Mouse (Mus musculus) cortical plate, adult 2 months (tissue): Measurements from ENCODE around the gene Cox15.

ENCODE experiments used
- CTCF ChIP-seq: fragments of 200-500 bp; IDR thresholded peaks from 2 replicates; pipeline ENCODE4 v1.5.1; 2011; ENCODE audit warnings: mild to moderate bottlenecking, control low read depth, low read length; ENCODE audit not compliant: insufficient read depth; ENCODE audit errors: extremely low read depth
- POLR2A ChIP-seq: fragments of 200-500 bp; IDR thresholded peaks from 2 replicates; pipeline ENCODE4 v1.6.1; 2011; ENCODE audit warnings: mild to moderate bottlenecking, low read length, control low read depth; ENCODE audit not compliant: insufficient read depth; ENCODE audit errors: extremely low read depth

DNA sequence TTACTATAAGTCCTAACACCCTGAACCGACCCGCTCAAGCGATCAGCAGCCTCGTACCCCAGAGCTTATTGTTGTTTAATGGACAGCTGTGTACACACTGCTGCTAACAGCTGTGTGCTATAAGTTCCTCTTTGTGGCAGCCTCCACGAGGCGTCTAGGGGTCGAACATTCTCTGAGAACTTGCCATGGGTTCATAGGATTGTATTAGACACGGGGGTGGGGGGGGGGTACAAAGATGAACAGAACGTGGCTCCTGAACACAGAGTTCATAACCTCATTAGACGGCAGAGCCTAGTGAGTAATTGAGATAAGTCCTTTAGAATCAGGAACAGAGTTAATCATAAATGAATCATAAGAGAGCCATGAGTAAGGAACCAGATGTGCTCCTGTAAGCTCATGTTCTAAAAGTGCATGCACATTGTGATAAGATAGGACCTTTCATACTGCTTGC is 57.3 kb downstream of the Cox15 start:
- TF ChIP-seq CTCF (no peak), POLR2A (no peak)
